Mouse (Mus musculus) CD4-positive, CD25-positive, alpha-beta regulatory T cell (primary cell): ENCODE measurements around the gene Il17c. TPM values are rescaled to one million over a fixed set of nuclear protein-coding genes. Genes with fewer than 3 reads are reported as not detected.

Source experiments
- polyA plus RNA-seq: library from polyadenylated mRNA; unstranded; fragments of 100-300 nt; shearing (Covaris generic); gene quantifications from one replicate; pipeline ENCODE4 v1.2.1, GENCODE M21; 2017

The Il17c gene
- polyA plus RNA-seq, result 0.42 TPM

DNA sequence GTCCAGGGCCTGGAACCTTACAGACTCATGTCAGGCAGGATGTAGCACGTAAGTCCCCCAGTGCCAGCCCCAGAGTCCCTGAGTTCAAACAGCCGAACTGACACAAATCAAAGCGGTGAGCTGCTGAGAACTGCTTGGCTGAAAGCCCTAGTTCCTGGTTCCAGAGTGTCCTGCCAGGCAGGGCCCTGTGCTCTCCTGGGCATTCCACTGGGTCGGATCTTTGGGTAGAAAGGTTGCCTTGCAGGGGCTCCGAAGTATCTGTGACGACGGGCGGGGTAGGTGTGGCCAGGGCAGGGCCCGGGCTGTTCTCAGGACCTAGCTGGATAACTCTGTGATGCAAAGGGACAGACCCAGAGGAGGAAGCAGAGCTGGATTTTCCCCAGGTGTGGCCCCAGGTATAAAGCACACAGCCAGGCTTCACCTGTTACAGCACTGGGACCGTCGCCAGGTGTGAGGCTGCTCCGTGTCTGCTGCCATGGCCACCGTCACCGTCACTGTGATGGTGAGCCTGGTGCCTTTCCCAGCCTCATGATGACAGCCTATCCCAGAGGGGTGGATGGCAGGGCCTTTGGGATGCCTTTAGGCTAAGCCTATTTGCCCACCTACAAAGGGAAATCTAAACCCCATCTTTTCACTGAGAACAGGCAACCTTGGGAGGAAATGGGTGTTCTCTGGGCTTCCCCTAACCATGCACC lies at the start of gene Il17c:
Il17c (plus strand) TSS at position 645 of the 695 bp plus-strand sequence.

DNA sequence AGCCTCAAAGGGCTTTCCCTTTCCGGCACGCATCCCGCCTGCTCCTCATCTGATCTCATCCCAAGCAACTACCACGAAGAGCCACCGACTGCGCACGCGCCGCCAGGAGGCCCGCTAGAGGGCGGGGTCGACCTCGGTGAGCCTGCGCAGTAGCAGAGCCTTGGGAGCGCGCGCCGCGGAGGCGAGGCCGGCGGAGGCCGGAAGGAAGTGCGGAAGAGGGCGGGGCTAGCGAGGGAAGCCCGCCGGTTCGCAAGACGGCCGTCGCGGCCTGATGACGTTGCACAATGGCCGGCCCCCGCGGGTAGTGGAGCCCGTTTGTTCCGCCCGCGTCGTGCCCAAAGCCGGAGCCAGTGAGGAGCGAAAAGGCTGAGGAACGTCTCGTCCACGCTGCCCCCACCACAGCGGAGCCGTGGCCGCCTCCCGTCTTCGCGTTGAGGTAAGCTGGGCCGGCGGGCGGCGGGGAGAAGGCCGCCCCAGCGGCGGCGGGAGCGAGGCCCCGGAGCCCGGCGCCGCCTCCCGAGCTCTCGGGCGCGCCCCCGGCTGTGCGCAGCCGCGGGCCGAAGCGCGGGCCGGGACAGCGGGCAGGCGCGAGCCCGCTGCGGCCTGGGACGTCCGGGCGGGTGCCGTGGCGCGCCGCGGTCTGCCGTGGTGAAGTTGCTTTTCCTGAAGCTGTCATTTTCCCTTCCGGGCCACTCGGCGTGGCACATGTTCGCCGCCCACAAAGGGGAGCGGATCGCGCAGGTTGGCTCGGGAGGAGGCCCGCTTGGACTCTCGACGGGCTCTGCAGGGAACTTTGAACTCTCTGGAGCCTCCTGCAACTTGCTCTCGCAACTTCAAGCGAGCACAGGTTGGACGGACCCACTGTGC lies 45.2 kb upstream of the Il17c start, which contains the start of gene Zc3h18:
Zc3h18 (plus strand) TSS at position 245 of the 867 bp plus-strand sequence.

DNA sequence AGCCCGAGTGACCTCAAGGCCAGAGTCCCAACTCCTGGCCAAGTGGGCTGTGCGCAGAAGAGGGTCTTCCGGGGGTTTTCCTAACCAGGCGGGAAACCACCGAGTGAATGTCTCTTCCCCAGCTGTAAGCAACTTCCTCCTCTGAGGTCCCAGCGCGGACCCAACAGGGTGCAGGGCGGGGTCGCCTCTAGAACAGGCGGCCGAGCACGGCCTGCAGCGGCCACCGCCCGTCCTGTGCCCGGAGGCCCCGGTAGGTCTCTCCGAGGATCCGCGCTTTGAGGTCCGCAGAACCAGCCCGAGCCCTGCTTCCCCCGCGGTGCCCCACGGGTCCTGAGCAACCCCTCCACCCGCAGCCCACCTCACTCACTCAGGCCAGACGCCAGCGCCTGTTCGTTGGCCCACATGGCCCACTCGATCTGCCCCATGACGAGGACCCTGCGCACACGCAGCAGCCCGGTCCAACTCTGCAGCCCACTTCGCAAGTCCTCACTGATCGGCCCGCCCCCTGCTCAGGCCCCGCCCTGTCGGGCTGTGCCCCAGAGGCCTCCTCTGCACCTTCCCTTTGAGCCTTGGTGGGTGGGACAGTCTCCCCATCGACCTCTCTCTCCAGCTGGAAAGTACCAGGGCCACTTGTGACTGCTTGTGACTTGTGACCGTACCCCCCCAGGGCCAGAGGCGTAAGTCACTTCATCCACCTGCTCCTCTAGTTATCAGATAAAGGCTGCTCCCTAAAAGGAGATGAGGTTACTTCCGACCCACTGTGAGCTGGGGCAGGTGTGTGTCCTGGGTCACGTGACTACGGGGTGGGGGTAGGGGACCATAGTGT lies 10.8 kb downstream of the Il17c start, which contains the start of gene Cyba:
Cyba (minus strand) TSS at position 488 of the 826 bp plus-strand sequence.

DNA sequence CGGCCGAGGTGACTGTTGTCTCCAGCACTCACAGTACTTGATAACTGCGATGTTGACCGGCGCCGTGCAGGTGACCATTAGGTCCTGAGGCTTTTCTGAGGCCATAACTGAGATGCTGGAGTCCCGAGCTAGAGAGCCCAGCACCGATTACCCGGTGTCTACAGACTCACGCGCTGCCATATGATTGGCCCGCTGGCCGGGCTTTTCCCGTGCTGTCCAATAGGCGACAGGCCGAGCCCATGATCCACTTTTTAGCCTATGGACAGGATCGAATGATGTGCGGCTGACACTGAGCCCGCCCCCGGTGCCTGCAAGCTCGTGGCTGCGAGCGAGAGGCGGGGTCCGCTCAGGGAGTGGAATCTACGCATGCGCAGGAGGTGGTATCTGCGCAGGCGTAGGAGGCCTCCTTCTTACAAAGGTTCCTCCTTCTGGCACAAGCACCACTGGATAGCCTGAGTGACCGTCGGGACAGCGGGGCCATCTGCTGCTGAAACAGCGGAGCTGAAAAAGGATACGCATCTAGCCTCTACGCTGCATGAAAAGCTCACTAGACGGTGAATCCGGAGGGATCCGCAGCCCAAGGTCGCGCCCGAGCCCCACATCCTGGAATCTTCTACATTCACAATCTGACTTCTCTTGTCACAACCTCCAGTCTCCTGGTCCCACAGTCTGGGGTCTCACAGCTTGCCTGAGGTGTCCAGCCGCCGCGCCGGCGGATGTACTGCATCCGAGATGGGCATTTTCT lies 21.6 kb downstream of the Il17c start, which contains the start of gene Mvd:
Mvd (minus strand) TSS at position 161 of the 745 bp plus-strand sequence.

DNA sequence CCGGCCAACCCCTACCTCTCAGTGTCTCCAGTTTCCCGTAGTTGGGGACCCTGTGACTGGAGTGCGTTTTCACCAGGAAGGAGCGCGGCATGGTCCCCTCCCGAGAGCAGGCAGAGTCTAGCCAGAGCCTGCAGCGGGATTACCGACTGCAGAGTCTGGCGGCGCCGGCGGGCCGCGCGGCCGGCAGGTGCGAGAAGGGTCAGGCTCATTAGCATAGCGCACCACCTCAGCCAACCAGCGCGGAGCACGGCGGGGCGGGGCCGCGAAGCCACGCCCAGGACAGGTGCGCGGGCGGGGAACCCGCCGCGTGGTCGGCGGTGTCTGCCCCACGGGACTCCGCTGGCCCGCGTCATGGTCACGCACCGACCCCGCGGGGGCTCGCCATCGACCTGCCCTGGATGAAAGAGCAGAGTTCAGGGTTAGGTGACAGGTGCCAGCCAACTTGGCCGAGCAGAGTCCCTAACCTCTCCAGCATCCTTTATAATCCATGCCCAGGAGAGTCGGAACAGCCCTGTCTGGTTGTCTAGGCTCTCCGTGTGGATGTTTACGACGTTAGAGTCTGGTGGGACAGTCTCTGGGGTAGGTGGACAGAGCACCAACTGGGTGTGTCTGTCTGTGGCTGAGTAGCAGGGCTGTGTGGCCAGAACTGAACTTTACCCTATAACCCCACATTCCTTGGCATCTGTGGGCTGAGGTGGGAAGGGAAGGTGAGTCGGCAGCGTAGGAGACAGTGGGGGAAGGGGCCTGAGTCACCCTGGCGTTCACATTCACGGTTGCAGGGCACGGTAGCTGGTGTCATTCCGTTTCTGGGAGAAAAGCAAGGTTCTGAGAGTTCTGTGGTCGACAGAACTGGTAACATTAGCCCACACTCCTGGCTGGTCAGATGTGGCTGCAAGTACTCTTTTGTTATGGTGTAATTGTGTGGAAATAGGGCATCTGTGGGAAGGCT lies 39.0 kb downstream of the Il17c start, which contains the start of gene Snai3:
Snai3 (minus strand) TSS at position 210 of the 949 bp plus-strand sequence.

Other genes with a start within 250 kb of the Il17c start
- gene Zfpm1, start 139.9 kb upstream of the Il17c start, polyA plus RNA-seq, result 47.3 TPM
- gene Trhr2, start 61.3 kb upstream of the Il17c start, polyA plus RNA-seq, result not detected
- 54.4 TPM for gene Zc3h18, start 45.4 kb upstream of the Il17c start, polyA plus RNA-seq
- 871 TPM for gene Cyba, start 10.9 kb downstream of the Il17c start, polyA plus RNA-seq
- 23.9 TPM for gene Mvd, start 21.4 kb downstream of the Il17c start, polyA plus RNA-seq
- gene Snai3, start 38.7 kb downstream of the Il17c start, polyA plus RNA-seq, result 4.0 TPM
- gene Rnf166, start 54.0 kb downstream of the Il17c start, polyA plus RNA-seq, result 148 TPM
- 86.8 TPM for gene Ctu2, start 54.1 kb downstream of the Il17c start, polyA plus RNA-seq
- 18.8 TPM for gene Piezo1, start 129.3 kb downstream of the Il17c start, polyA plus RNA-seq
- gene Cdt1, start 146.0 kb downstream of the Il17c start, polyA plus RNA-seq, result 24.4 TPM
- 192 TPM for gene Aprt, start 154.9 kb downstream of the Il17c start, polyA plus RNA-seq
- 12.3 TPM for gene Galns, start 189.4 kb downstream of the Il17c start, polyA plus RNA-seq
- gene Trappc2l, start 189.6 kb downstream of the Il17c start, polyA plus RNA-seq, result 50.3 TPM
- gene Pabpn1l, start 200.7 kb downstream of the Il17c start, polyA plus RNA-seq, result not detected